Mouse (Mus musculus): Measurements from ENCODE around the gene Msi2.

The Msi2 gene

DNA sequence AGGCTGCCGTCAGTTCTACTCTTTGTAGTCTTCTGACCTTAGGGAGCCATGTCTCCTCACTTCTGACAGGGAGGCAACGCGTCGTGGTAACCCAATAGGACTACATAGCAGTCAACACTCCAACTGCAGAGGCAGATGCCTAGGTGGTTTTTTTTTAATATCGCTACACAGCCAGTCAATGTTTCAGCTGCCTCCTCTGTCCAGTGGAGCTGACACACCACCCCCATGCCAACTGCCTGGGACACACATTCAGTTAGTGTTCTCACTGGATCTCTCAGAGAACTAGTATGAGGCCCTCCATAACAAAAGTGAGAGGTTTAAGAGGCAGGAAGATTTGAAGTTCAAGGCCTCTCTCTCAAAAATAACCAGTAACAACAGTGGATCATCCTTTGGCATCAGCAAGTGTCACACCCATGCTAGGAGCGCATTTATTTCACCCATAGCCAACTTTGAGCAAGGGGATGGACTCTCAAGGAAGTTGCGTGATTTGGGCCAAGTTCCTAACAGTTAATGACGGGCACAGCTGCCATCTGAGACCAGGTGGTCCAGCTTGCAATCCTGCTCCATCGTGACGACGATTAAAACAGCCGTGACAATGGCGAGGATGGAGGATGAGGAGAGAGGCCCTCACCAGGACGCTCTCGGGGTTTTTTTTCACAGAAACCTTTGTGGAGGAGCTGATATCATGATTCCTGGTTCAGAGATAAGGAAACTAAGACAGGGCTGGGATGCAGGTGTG, 8.3 kb downstream of the Msi2 start:
- DNase-seq: no peak

DNA sequence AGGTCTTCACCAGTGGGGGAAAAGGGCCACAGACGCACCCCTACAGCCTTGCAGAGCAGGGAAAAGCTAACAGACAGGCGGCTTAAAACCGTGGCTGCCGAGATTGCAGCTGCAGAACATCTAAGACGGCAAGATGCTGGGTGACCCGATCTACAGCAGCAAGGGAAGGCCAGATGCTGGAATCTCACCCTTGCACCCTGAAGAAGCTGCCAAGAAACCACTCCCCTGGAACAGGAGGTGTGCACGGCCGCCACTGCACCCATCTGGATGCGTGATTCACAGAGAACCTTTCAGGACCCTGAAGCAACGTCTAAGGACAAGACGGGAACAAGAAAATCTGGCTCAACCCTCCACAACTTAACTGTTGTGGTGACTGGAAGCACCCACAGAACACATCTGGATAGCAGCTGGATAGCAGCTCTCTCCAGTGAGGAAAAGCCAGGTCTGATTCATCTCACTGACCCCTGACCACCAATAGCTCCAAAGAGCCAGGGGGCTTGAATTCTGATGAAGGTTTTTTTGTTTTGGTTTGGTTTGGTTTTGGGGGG, 11.0 kb downstream of the Msi2 start:
- DNase-seq: no peak

DNA sequence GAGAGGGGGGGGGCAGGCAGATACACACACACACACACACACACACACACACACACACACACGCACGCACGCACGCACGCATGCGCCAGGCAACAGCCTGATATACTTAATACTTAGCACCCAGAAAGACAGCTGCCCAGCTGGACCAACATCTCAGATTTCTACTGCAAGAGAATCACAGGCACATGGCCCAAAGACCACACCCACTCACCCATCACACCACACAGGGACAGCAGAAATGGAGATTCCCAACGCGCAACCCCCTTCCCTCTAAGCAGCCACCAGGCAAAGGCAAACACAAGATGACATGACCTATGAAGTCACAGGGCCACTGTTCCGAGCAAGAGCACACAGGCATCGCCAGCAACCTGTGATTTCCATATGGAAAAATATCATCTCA, 13.6 kb downstream of the Msi2 start:
- DNase-seq: no peak

DNA sequence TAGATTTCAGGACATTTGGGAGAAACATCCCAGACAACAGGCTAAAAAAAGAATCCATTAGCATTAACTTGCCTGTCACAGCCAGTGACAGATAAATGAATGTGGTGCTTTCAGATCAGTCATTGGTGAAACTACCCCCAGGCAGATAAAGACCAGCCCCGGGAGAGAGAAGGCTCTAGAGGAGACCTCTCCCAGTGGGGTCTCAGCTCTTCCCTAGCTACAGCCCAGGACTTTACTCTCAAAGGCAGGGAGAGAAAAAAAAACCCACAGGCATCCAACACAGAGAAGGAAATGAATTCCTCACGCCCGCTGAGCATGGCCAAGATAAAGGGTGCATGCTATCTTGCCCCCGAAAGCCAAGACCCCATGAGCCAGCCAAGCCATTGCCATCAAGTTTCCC, 15.1 kb downstream of the Msi2 start:
- no peak for DNase-seq

DNA sequence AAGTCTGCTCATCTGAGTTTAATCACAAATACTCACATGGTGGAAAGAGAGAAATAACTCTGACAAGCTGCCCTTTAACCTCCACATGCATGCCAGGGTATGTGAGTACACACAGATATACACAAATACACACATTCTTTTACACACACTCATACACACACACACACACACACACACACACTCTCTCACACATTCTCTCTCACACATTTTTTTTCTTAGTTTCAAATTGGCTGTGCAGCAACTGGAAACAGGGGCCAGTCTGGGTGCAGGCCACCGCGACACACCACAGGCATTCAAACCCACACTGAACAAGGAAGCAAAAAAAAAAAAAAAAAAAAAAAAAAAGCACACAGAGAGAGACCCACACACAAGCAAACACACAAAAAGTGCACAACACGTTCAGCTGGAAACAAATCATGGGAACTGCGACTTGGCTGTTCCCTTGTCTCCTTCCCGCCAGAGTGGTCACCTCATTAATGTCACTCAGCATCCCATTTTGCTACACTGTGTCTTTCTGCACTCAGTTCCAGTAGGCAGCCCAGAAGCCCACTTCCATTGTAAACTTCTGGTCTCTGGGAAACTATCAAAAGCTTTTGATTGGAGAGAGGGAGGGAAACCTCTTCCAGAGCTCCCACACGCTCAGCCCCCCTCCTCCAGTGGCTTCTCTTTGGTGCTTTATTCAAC, 16.2 kb downstream of the Msi2 start:
- peak; percentile 27 for DNase-seq

DNA sequence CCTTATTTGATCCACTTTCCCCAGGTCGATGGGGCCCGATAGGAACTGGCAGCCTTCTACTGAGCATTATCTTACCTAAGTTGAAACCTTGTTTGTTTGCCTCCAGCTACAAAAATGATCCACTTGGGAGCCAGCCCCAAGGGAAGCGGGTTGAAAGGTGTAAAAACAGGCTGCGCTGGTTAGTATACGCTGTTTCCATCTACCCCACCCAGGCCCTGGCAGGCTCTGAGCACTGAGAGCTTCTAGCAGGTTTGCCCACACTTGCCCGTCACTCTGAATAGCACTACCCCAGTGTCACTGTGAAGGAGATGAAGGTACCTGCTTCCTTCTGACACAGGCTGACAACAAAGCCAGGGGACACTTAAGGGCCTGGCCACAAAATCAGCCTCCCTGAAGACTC, 17.3 kb downstream of the Msi2 start:
- no peak for DNase-seq

DNA sequence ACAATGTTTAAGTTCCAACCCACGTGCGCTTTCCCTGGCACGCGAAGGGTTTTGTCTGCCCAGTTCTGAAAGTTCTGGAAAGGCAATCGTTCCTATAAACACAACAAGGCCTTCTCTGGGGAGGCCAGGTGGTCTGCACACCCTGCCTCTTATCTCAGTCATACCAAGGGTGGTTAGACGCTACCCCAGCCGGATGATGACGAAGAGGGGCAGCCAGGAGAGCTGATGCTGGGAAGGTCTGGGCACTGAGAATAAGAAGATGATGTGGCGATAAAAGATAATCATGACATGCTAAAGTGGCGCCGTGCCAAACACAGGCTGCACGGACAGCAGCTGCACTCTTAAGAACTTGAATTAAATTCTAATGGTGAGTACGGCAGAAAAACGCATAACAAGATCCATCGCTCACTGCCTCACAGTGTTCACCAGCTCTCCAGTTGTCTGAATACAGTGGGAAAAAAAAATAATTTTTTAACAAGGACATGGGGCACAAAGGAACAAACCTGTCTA, 18.1 kb downstream of the Msi2 start:
- no peak for DNase-seq

DNA sequence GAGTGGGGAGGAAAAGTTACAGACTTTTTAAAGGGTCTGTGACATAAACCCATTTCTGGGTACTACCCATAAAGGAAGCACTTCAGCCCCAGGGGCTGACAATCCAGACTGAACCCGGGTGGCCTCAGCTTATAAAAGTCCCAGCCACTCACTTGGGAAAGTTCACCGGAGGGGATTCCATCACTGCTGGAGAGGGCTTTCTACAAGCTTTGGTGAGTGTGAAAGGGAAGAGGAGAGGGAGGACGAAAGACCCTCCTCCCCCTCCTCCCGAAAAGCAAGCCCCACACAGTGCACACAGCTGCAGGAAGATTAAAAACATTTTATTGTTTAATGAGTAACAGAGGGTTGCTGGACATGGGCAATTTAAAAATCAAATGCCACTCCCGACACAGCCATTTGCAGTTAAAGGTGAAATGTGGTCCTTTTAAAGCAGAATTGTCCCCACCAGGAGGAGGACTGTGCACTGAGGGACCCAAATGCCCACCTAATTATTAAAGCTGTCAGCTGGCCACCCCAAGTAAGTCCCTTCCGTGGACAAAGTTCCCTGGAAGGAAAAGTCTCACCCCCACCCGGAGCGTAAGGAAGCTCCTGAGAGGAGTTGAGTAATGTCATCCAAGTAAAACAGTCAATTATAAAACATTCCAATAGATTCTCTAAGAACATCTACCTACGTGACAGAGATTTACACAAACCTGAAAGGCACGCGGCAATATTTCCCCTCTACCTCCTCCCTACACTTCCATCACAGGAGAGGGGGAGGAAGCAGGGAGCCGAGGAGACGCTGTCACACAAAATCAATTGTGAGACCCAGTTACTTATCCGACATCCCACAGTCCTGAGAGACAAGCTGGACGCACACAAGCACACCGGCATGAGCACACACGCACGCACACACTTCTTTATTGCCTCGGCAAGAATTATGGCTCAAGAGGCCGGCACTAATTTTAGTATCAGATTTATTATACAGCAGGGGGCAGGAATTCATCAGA, 24.1 kb downstream of the Msi2 start:
- no peak for DNase-seq

DNA sequence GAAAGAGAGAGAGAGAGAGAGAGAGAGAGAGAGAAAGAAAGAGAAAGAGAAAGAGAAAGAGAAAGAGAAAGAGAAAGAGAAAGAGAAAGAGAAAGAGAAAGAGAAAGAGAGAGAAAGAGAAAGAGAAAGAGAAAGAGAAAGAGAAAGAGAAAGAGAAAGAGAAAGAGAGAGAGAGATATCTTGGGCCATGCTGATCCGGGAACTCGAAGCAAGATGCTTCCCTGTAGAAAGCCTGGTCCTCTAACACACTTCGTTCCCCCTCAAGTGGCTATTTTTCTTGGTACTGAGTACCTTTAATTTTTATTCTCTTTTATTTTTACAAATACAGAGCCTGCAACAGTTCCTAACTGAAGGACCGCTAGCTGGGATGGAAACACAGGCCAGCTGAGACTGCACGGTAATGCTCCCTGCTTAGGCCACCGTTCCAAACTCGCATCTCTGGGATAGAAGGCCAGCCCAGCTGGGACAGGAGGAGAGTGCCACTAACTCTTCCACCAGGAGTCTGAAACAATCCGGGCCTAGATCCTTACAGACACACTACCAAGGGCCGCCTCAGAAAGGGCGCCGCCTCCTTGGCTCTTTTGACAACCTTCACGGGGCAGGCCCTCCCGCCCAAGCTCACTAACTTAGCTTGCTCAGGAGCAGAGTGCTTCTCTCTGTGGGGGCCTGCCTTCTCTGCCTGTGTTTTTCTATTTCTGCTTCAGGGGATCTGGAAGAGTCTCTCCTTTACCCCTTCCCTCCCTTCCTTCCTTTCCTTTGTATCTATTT, 25.1 kb downstream of the Msi2 start:
- DNase-seq: no peak

DNA sequence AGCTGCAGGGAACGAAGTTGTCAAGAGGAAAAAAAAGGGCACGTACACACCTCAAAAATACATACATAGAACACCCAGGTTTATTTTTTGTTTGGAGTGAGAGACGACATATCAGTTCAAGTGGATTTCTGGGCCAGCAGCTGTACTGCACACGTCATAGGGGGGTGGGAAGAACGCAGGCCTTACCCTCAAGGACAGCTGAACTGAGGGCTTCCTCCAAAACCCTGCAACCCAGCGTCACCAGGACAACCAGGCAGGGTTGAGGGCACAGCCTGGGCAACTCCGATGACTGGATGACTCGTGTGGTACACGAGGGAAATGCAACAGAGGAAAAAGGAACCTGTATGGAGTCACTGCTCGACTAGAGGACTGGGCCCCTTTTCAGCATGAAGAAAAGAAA, 25.9 kb downstream of the Msi2 start:
- DNase-seq: no peak

DNA sequence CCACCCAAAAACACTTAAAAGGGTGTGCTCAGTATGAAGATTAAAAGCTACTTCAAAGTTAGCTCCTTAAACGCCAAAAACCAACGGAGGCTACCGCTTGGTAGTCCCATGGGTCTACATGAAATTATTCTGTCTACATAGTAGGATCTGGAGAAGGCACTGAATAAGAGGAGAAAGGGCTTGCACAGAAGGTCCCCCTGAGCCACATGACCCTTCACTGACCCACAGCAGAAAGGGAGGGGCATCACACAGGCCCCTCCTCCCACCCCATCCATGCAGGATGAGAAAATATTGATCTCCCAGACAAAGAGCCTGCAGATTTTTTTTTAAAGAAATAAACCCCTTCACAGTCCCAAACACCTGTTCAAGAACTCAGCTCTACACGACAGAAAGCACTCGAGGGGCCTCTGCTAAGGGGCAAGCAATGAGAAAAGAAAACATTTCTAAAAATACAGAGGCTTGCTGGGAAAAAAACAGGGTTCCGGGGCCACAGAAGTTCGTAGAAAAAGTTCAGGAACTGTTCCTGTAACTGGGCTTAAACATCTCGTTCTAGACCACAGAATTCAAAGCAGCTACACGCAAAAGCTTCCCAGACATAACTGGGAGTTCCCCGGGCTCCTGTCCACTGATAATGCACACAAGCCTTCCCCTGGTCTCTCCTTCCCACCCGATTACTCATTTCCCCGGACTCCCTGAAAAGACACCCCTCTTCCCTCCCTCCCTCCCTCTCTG, 27.6 kb downstream of the Msi2 start:
- DNase-seq: no peak

DNA sequence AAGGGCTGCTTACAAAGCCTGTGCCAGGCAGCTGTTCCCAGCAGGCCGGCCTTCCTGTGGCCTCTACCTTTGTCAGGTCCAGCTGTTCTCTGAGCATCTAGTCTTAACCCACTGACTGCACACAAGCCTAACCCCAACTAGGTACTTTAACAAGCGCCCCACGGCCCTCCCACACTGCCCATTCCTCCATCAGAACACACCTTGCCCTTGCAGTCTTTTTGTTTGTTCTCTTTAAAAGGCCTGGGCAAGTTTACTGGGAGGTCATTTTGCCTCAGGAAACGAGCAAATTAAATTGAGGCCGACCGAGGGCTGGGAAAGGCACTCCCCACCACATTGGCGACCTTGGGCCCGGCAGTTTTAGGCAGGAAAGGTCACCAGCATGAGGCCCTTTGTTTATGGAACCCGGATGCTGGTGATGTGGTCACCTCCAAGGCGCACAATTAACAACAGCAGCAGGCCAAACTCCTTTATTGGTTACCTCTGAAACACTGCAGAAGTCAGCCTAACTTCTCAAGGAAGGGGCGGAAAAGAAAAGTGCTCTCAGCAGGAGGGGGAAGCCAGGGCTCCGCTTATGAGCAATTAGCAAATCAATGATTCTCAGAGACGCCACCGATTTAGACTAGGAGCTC, 28.4 kb downstream of the Msi2 start:
- no peak for DNase-seq

DNA sequence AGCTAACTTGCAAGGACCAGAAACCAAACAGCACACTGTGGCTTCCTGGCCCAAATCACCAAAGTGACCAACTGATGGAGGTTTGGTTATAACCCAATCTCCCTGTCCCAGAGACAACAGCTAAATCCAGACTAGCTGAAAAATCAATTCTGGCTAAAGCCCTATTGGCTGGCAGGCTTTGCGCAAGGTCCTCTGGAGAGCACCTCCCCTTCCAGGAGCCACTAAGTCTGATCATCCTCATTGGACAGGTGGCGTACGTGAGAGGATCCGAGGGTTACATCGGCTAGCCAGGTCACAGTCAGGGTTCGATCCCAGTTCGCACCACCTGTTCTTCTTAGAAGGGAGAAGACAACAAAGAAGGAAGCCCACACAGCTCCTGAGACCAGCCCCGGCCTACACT, 29.7 kb downstream of the Msi2 start:
- DNase-seq: no peak

DNA sequence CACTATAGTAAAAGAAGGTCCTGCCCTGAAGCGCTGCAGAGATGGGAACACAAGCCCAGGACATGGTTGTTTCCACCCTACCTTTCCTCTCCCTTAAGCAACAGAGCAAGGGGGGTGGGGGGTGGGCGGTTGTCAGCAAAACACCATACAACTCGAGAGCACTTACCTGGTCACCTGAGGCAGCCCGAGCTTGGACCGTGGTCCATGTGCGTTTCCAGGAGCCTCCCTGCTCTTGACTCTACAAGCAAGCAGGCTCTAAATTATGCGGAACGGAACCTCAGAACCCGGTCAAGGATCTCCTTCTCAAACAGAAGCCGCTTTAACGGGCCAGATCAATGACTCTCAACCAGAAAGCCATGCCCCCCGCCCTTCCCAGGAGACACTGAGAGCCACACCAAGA, 30.6 kb downstream of the Msi2 start:
- DNase-seq: no peak

DNA sequence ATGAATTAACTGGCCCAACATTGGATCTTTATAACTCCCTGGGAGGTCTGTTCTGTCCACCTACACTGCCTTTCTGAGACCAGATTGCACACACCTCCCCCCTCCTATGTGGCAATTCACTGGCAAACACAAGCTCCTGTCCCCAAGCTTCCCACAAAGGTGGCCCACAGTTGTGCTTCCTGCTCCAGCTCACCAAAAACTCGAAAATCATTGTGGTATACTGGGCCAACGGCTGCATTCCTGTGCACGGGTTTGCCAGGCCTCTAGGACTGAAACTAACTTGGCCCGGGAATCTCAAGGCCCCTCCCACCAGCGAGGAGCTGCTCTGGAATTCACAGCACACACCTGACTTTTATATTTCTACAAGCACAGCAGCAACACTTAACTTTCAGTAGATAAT, 31.3 kb downstream of the Msi2 start:
- no peak for DNase-seq

DNA sequence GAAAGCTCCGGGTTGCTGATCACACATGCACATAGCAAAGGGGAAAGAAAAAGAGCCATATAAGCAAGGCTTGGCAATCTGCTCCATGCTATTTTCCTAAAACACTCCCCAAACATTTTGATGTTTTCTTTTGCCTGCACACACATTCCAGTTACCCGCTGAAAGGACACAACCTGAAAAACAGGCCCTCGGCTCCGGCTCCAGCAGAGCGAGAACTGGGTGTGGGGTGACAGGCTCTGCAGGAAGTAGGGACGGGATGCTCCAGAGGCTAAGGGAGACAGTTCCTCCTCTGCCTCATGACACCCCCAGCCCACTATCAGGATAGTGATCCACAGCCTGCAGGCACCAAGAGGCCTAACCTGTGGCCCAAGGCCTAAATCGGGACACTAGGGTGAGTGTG, 32.3 kb downstream of the Msi2 start:
- no peak for DNase-seq

DNA sequence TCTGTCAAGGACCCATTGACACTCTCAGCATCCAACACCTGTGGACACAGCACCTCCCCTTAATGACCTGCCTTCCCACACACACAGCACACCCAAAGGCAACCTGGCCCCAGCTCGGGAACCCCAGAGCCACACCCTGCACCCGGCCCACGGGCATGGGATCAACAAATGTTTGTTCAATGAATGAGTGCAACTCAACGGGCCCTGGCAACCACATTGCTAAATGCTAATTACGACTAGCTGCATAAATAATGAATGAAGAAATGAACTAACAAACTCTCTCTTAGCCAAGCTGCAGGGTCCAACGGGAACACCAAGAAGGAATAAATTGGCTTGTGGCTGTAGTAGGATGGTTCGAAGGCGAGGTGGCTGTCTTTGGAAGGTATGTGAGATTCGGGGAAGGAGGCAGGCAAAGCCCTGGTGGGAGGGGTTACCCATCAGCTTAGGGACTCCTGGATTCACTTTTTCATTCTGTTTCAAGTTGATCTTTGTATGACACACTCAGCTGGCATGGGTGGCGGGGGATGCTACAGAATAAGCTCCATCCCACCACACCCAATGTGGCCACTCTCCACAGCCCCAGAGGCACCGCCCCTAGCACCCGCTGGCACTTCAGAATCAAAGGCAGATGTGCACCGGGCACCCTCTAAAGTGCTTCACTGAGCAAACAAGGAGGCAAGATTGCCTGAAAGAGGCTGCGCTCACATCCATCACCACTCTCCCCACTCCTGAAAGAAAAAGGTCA, 35.1 kb downstream of the Msi2 start:
- DNase-seq: peak; percentile 31

DNA sequence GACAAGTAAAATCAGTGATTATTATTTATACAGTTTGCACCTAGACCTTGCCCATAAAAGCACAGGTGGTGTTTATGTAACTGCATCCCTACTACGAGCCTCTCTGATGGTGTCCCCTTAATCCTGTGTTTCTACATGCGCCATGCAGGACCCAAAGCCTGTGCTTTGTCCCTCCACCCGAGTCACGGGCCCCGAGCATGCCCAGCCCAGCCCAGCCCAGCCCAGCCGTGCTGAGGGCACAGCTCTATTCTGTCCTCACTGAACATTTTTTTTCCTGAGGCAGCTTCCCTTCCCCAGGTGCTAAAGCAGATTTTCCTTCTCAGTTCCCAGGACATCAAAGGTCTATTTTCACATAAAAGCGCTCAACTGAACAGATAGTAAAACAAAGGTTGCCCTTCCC, 41.0 kb downstream of the Msi2 start:
- no peak for DNase-seq

DNA sequence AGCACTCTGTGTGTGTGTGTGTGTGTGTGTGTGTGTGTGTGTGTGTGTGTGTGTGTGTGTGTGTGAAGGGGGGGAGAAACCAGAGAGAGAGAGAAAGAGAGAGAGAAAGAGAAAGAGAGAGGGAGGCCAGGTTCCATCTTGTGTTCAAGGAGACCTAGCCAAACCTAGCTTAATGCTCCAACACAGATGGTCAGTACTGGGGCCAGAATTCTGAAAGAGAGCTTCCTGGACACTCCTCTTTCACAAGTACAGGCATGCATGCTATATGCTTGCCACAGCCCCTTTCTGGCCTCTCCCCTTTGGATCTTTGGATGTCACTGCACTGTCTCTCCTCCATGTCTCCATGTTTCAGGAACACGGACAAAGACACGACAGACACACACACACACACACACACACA, 41.7 kb downstream of the Msi2 start:
- no peak for DNase-seq

Measured in layer of hippocampus, adult 9-11 months (tissue).